Mouse (Mus musculus) liver, embryonic 16.5 days (tissue): Measurements from ENCODE around the gene Bin2. TPM values are rescaled to one million over a fixed set of nuclear protein-coding genes. Genes with fewer than 3 reads are reported as not detected.

Experiments used
- ATAC-seq: fragments of 200-750 bp; cut with Nextera tagmentation; 2 replicates; pipeline ENCODE4 v1.8.0; 2017; ENCODE audit warnings: low read depth, mild to moderate bottlenecking, moderate number of reproducible peaks, moderate library complexity
- H3K27ac ChIP-seq: fragments of 300-500 bp; sonication (generic); 2 replicates; pipeline ENCODE4 v1.5.1; 2014; ENCODE audit warnings: mild to moderate bottlenecking, low read length
- H3K27me3 ChIP-seq: fragments of 300-500 bp; sonication (generic); 2 replicates; pipeline ENCODE4 v1.6.1; 2014; ENCODE audit warnings: low read depth, low read length, mixed read lengths; ENCODE audit not compliant: control insufficient read depth, insufficient read depth
- H3K36me3 ChIP-seq: fragments of 300-500 bp; sonication (generic); 2 replicates; pipeline ENCODE4 v1.6.1; 2014; ENCODE audit warnings: mild to moderate bottlenecking; ENCODE audit not compliant: control insufficient read depth, insufficient read depth
- H3K4me1 ChIP-seq: fragments of 300-500 bp; sonication (generic); 2 replicates; pipeline ENCODE4 v1.6.1; 2014; ENCODE audit warnings: low read depth, low read length, mixed read lengths; ENCODE audit not compliant: control insufficient read depth
- H3K4me2 ChIP-seq: fragments of 300-500 bp; sonication (generic); 2 replicates; pipeline ENCODE4 v1.6.1; 2014; ENCODE audit warnings: low read depth, low read length, mixed read lengths
- H3K4me3 ChIP-seq: fragments of 300-500 bp; sonication (generic); 2 replicates; pipeline ENCODE4 v1.5.1; 2014; ENCODE audit warnings: low read depth, mild to moderate bottlenecking, low read length
- H3K9ac ChIP-seq: fragments of 300-500 bp; sonication (generic); 2 replicates; pipeline ENCODE4 v1.6.1; 2014; ENCODE audit warnings: low read depth, low read length
- H3K9me3 ChIP-seq: fragments of 300-500 bp; sonication (generic); replicated peaks from 2 replicates; pipeline ENCODE4 v1.6.1; 2016; ENCODE audit warnings: low read length; ENCODE audit not compliant: control insufficient read depth
- WGBS: fragments of 180-500 bp; shearing (Covaris S2); extraction: QIAGEN DNeasy Blood & Tissue Kit; methylation state at CpG from one replicate; pipeline ENCODE4 v1.1.7; 2014; ENCODE audit not compliant: insufficient replicate concordance; 5-methylcytosine and 5-hydroxymethylcytosine counted together
- polyA plus RNA-seq: library from polyadenylated mRNA; unstranded; fragments of >200 nt; fragmentation: Nextera tagmentation; extraction: Ambion mirVana; gene quantifications from 2 replicates; pipeline ENCODE4 v1.2.1, GENCODE M21; 2015

The Bin2 gene
- polyA plus RNA-seq, 1 experiment from 2014 or later: 20.6 TPM

DNA sequence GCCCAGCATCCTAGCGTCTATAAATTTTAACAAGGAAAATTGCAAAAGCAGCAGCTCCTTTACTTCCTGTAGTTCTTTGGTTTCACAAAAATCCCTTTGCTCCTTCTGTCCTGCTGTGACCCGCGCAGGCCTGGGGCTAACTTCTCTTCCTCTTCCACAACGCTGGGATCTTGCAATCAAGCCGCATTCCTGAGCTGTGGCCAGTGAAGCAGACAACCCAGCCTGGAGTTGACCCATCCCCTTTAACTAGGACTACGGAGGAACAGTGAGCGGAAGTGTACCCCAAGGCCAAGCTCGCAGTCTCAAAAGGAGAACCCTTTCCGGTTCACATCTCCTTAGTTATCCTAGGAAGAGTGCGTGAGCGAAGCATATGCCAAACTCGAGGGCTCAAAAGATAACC lies 9.2 kb upstream of the Bin2 start:
- peak overlapping the region; percentile 3; the same call in 1 of the 2 replicates for H3K4me2 ChIP-seq
- H3K4me1 ChIP-seq: peaks cover 35% of the 10 kb centered on the region
- 73% methylated on average over 12 of the region's 12 CpGs for WGBS
- no peak overlapping the region for H3K4me3 ChIP-seq
- no peaks in the 10 kb centered on the region for H3K27me3 ChIP-seq
- peak overlapping the region; percentile 57 for H3K27ac ChIP-seq
- H3K9me3 ChIP-seq: no peaks in the 10 kb centered on the region
- H3K36me3 ChIP-seq: no peaks in the 10 kb centered on the region
- H3K9ac ChIP-seq: no peak overlapping the region
- ATAC-seq: no peak

GRCm38 (mm10) chr15:100677675-100678074 lies 8.3 kb upstream of the Bin2 start:
- H3K27ac ChIP-seq: no peak overlapping the region
- WGBS: 75% methylated on average over 8 of the region's 8 CpGs
- no peak for ATAC-seq
- H3K36me3 ChIP-seq: no peaks in the 10 kb centered on the region
- no peak overlapping the region for H3K4me3 ChIP-seq
- peaks cover 42% of the 10 kb centered on the region for H3K4me1 ChIP-seq
- no peaks in the 10 kb centered on the region for H3K9me3 ChIP-seq
- H3K27me3 ChIP-seq: no peaks in the 10 kb centered on the region
- H3K9ac ChIP-seq: no peak overlapping the region
- no peak overlapping the region for H3K4me2 ChIP-seq

DNA sequence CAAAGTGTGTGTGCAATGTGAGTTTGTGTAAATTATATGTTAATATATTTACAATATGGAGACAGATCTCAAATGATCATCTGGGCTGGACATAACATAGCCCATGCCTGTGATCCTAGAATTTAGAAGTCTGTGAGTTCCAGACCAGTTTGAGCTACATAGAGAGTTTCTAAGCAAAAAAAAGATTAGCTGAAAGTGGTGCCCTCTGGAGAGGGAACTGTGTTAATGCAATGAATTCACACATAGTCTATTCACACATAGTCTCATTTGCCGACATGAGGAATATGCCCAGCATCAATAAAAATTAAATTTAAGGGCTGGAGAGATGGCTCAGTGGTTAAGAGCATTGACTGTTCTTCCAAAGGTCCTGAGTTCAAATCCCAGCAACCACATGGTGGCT lies 7.2 kb upstream of the Bin2 start:
- no peak overlapping the region for H3K4me2 ChIP-seq
- no peak overlapping the region for H3K27ac ChIP-seq
- H3K9ac ChIP-seq: no peak overlapping the region
- peaks cover 39% of the 10 kb centered on the region for H3K4me1 ChIP-seq
- H3K4me3 ChIP-seq: no peak overlapping the region
- H3K27me3 ChIP-seq: no peaks in the 10 kb centered on the region
- H3K9me3 ChIP-seq: no peaks in the 10 kb centered on the region
- no peaks in the 10 kb centered on the region for H3K36me3 ChIP-seq
- WGBS: 61% methylated on average over 1 of the region's 1 CpGs
- ATAC-seq: no peak

GRCm38 (mm10) chr15:100675486-100675885 lies 6.1 kb upstream of the Bin2 start:
- no peak overlapping the region for H3K4me2 ChIP-seq
- 71% methylated on average over 3 of the region's 3 CpGs for WGBS
- H3K9me3 ChIP-seq: no peaks in the 10 kb centered on the region
- peaks cover 33% of the 10 kb centered on the region for H3K4me1 ChIP-seq
- H3K27ac ChIP-seq: peak overlapping the region; percentile 50; the same call in 1 of the 2 replicates
- H3K4me3 ChIP-seq: no peak overlapping the region
- no peaks in the 10 kb centered on the region for H3K27me3 ChIP-seq
- no peaks in the 10 kb centered on the region for H3K36me3 ChIP-seq
- H3K9ac ChIP-seq: no peak overlapping the region
- ATAC-seq: no peak

DNA sequence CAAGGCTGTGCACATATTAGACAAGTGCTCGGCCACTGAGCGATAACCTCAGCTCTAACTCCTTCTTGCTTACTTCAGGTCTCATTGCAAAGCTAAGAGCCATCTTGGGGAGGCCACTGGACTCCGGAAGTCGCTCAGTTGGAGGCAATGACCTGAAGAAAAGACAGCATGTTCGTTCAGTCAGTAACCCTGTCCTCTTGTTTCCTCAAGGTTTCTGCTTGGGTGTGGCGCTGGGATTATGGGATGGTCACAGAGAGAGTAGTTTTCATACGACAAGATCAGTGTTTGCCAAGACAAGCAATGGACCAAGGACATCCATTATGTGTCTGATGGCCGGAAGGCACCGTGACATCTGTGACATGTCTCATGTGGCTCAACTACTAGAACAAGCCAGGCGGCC lies 5.2 kb upstream of the Bin2 start:
- no peak overlapping the region for H3K4me3 ChIP-seq
- H3K36me3 ChIP-seq: no peaks in the 10 kb centered on the region
- H3K9ac ChIP-seq: no peak overlapping the region
- ATAC-seq: no peak
- H3K4me2 ChIP-seq: peak overlapping the region; percentile 2; the same call in 1 of the 2 replicates
- H3K27me3 ChIP-seq: no peaks in the 10 kb centered on the region
- H3K9me3 ChIP-seq: no peaks in the 10 kb centered on the region
- H3K4me1 ChIP-seq: peaks cover 28% of the 10 kb centered on the region
- WGBS: 50% methylated on average over 10 of the region's 10 CpGs
- peak overlapping the region; percentile 75 for H3K27ac ChIP-seq

DNA sequence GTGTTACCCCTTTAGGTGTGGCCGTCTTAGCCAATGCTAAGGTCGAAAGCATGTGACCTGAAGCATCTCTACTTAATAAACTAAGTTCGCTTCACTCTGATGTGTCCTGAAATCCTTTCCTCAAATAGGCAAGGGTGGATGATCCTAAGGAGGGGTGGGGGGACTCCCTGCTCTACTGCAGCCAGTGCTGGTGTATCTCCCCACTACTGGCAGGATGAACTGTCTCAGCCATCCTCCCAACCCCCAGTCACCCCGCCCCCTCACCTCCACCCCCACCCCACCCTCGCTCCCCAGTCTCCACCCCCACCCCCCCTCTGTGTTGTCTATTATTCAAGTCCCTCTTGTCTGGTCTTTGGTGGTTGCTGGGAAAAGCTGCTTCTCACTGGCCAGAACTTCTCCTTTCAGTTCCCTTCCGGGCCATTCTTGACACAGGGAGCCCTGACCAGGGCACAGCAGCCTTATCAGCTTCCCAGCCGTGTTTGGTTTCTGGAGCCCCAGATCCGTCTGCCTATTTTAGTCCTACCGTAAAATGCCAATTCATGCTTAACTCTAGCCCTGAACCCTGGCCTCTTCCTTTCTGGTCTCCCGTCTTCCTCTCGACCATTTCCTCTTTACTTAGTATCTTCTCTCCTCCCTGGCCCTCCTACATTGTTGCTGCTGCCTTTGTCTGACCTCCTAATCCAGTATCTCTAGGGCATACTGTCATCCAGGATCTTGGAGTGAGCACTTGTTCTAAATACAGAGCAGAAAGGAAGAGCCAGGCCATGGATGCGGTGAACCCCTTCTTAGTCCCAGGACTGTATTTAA lies 4.4 kb upstream of the Bin2 start:
- ATAC-seq: peak; percentile 84

GRCm38 (mm10) chr15:100670833-100671232 lies 1.5 kb upstream of the Bin2 start:
- H3K4me3 ChIP-seq: no peak overlapping the region
- H3K9me3 ChIP-seq: no peaks in the 10 kb centered on the region
- ATAC-seq: no peak
- no peaks in the 10 kb centered on the region for H3K36me3 ChIP-seq
- H3K27ac ChIP-seq: no peak overlapping the region
- 79% methylated on average over 5 of the region's 5 CpGs for WGBS
- H3K27me3 ChIP-seq: no peaks in the 10 kb centered on the region
- H3K9ac ChIP-seq: no peak overlapping the region
- peaks cover 35% of the 10 kb centered on the region for H3K4me1 ChIP-seq
- H3K4me2 ChIP-seq: no peak overlapping the region

More for the DNA sequence above, 4.4 kb upstream of the Bin2 start:
- H3K36me3 ChIP-seq: no peaks in the 10 kb centered on the region
- H3K9me3 ChIP-seq: no peaks in the 10 kb centered on the region
- H3K27me3 ChIP-seq: no peaks in the 10 kb centered on the region
- no peak overlapping the region for H3K4me3 ChIP-seq
- H3K27ac ChIP-seq: peak overlapping the region; percentile 75
- H3K4me2 ChIP-seq: peak overlapping the region; percentile 2
- WGBS: 11% methylated on average over 12 of the region's 12 CpGs
- peaks cover 30% of the 10 kb centered on the region for H3K4me1 ChIP-seq
- H3K9ac ChIP-seq: 0 out of 2 replicates have a peak overlapping the region, but pooled peaks have one; percentile 5

DNA sequence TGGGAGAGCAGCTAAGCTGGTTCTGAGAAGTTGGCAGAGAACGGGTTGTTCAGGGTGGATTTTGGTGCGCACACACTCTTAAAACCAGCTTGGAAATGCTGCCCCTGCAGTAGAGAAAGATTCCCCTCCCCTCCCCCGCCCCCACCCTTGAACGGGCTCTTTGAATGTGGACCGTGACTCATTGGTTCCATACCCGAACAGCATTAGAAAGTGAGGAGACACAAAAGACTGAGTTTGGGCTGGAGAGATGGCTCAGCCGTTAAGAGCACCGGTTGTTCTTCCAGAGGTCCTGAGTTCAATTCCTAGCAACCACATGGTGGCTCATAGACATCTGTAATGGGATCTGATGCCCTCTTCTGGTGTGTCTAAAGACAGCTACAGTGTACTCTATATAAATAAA lies 651 bp upstream of the Bin2 start:
- Histone ChIP-seq H3K27ac (no peak overlapping the region), H3K9me3 (no peaks in the 10 kb centered on the region)
- WGBS: 69% methylated on average over 8 of the region's 8 CpGs

GRCm38 (mm10) chr15:100667871-100668545 lies 1.3 kb downstream of the Bin2 start:
- no peaks in the 10 kb centered on the region for H3K36me3 ChIP-seq
- 0 out of 2 replicates have a peak overlapping the region, but pooled peaks have one; percentile 6 for H3K27ac ChIP-seq
- no peaks in the 10 kb centered on the region for H3K9me3 ChIP-seq
- H3K27me3 ChIP-seq: no peaks in the 10 kb centered on the region
- peak overlapping the region; percentile 67 for H3K4me3 ChIP-seq
- WGBS: 47% methylated on average over 5 of the region's 5 CpGs
- peak overlapping the region; percentile 34 for H3K4me2 ChIP-seq
- no peak for ATAC-seq
- peaks cover 18% of the 10 kb centered on the region for H3K4me1 ChIP-seq
- H3K9ac ChIP-seq: no peak overlapping the region

More for the DNA sequence above, 651 bp upstream of the Bin2 start:
- no peak for ATAC-seq
- Histone ChIP-seq H3K36me3 (no peaks in the 10 kb centered on the region), H3K27me3 (no peaks in the 10 kb centered on the region), H3K4me1 (peaks cover 33% of the 10 kb centered on the region), H3K9ac (no peak overlapping the region), H3K4me2 (no peak overlapping the region), H3K4me3 (no peak overlapping the region)
